Mouse (Mus musculus) retina, embryonic 14.5 days (tissue): ENCODE measurements around the gene Dpt.
"Not testable (repeated sequence)": the region's sequence is repeated elsewhere in the genome, so short reads cannot be mapped to it uniquely, and the experiment has no call there.

Experiments used
- DNase-seq: peaks from one replicate; pipeline ENCODE4 v3.0.0-alpha.2; 2015; ENCODE audit warnings: low spot score

Dpt gene

DNA sequence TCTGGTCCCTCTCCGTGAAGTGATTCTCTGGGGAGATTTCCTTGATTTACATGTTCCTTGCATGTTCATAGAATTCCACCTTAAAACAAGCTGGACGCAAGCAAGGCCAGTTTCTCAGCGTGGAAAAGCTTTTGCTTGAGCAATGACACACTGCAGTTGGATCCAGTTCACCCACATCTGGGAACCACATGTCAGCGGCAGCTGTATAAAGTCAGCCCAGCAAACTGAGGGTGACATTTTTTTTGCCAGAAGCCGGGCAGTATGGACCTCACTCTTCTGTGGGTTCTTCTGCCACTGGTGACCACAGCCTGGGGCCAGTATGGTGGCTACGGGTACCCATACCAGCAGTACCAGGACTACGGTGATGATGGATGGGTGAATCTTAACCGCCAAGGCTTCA, at the start of gene Dpt:
TSS of gene Dpt (plus strand) at position 174 of the 400 bp plus-strand sequence.
- DNase-seq, result no peak

DNA sequence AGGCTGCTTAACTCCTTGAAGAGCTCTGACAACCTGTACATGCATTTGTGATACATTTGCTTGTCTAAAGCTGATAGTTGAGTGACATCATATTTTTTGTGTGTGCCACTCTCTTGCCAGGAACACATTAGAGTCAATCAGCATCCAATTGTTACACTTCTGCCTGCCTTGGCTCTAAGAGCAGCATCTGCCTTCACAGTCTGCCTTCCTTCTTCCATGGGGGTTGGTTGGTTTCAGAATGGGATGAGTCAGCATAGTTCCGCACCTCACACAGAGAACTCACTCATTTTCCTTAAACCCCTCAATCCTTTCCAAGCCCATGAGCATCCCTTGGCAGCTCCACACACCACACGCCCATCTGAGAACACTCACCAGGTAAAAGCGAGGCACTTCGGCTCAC, 42.7 kb upstream of the Dpt start:
- no peak for DNase-seq

DNA sequence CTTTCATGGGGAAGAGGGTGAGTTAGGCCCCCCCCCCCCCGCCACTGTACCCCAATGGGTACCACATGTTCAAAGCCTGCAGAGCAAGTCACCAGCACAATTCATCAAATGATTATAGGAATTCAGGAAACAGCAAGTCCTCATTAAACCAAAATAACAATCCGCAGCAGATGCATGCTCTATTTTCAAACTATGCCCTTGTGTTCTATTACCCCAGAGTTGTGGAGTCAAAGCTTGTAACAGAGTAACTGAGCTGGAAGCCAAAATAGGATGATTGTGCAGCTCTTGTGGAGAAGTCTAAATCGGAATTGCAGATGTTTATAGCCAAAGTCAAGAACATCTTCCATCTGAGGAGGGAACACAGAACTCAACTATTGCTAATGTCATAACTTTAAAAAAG, 40.8 kb upstream of the Dpt start:
- DNase-seq, result no peak

DNA sequence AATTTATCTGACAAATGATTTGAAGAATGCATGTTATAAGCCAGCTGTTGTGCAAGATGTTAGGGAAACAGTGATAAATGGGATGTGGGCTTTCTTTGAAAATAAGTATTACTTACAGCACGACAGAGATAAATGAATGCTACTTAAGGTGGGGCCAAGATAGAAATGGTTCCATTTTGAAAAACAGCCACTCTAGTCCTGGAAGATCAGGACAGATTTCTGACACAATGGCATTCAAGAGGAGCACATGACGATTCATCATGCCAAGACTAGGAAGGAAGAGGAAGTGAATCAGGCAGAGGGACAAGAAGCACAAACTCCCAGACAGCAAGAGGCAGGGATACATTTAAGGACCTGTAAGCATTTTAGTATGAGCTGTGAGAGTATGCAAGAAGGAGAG, 39.5 kb upstream of the Dpt start:
- DNase-seq, result no peak

DNA sequence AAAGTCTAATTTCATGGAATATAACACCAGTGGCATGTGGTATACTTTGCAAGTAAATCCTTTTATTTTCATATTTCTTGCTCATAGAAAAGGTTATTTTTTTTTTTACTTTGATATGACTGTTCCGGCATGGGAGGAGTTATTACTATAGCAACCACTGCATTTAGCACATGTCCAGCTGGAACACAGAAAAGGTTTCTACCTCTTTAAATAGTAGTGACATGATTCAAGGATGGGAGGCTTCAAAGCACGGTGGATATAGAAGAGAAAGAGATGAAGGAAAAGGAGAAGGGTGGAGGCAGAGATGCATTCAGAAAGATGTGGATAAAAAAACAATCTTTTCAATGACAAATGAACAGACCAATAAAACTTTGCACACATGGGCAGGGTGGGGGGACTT, 38.0 kb upstream of the Dpt start:
- DNase-seq, result no peak

DNA sequence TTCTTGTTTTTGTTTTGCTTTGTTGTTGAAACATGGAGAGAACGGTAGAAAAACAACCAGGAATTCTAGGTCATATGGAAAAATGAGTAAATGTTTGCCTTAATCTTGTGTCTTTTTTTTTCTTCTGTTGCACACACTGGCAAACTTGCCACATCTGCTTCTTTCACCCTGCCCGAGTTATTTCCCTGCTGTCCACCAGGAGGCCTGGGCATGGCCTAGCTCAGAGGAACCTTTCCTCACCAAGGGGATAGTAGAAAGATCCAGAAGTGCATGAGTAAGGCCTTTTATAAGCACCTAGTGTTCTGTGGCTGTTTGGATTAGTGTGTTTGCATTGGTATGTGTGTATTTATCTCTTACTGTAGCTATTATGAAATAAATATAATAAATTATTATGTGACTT, 34.2 kb upstream of the Dpt start:
- DNase-seq, result peak; percentile 8

DNA sequence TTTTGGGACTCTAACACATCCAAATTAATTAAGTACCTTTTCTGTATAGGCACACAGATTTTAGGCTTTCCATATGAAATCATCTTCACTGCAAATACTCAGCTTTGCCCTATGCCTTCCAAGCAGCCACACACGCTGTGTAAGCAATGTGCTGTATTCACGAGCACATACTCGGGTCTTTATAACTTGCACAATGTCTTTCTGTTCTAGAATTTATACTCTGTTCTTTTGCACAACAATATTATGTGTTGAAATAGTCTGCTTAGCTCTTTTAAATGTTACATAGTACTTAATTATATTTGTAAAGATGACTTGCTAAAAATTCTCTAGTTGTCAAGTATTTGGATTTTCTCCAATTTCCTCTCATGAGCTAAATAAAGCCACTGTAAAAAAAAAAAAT, 29.8 kb upstream of the Dpt start:
- no peak for DNase-seq

DNA sequence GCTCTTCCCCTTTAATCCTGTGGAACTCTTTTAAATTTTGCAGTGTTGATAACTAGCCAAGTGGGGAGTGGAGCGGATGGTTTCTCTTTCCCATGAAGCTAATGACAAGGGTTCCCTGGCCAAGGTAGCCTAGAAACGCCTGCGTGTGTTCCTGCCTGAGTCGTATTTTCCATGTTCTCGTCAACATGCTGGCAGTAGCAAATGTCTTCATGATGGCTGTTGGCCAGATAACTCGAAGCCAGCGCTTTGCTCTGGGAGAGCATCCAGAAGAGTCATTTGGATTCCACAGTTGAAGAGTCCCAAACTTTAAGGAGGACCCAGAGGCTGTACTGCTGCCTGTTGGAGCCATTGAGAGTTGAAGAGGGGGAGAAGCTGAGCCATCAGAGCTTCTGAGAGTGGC, 25.8 kb upstream of the Dpt start:
- DNase-seq, result no peak

DNA sequence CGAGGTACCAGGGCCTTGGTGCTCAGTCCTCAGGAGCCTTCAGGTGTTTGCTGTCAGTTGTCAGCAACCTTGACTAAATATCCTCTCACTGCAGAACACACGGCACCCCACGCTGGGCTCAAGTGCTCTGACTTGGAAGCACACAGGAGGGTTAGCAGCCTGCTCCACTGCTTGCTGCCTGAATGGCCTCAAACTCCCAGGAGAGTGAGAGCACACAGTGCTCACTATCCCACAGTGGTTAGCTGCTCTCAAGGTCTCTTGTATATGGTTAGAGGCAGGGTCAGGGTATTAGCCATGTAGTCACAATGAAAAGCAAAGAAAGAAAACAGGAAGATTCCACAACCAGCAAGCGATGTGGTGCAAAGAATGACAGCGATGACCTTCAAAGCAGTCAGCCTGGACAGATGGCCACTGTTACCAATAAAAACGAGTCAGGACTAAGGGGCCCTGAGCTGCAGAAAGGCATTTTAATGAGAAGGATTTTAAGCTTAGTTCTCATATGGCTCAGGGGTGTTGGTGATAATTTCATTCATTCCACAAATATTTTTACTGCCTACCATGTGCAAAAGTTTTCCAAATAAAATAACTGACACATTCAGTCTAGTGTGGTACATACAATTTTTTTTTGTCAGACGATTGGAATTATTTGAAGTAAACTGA, 15.5 kb upstream of the Dpt start:
- no peak for DNase-seq

DNA sequence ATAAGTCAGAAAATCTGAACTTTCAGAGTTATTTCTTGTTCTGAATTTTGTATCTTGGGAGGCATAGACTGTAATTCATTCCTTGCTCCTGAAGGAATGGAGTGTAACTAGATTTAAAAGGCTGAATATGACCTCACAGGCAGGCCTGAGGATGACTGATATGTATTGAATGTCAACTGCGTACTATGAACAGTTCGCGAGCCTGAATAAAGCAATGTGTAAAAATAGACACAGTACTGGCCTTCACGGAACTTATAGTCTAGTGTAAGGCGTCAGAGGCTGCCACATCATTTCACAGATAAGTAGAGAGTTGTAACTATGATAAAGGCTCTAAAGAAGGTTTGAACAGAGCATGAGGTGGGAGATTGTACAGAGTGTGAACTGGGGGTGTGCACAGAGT, 10.3 kb upstream of the Dpt start:
- no peak for DNase-seq

DNA sequence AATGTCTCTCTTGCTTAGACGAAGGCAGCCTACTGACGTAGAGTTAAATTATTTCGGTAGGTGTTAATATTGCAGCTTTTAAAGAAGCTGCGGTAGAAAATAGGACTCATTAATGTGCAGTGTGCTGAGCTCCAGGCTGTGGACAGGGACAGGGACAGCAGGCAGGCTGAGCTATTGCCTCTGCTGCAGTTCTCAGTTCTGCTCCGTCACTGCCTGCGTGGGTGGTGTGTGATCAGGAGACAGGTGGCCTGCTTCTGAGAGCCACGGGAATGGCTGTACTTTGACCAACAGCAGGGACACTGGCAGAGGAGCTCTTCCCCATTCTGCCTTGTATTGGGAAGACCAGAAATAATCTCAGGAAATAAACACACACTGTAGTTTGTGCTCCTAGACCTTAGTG, 8.7 kb upstream of the Dpt start:
- DNase-seq, result no peak

DNA sequence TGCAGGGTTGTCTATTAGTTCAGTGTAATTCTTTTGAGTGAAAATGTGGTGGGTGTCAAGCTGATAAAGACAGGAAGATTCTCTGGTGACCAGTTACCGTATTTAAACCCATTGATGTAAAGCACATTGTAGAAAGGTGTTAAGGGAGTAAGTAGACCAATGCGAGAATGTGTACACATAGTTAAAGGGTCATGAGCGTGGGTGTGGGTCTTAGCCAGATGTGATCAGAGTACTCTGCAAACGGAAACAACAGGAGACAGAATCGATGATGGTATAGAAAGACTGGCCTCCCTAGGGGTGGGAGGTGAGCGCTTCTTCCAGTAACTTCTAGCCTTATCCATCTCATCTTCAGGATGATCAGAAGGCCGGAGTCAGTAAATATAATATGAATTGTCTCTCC, 8.2 kb upstream of the Dpt start:
- DNase-seq, result no peak

DNA sequence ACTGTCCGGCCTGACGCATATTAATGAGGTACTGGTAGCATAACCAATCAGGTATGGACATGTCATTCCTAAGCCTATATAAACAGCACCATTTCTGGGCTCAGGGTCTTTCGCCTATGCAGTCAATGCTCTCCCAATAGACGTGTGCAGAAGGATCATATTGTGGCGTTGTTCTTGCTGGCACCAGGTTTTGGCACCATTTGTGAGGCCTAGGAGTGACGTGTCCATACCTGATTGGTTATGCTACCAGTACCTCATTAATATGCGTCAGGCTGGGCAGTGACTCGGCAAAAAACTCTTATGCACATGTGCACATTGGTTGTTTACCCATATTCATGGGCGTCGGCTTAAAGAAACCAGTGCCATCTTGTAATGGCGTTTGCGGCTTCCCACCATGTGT, 6.1 kb upstream of the Dpt start:
- DNase-seq, result not testable (repeated sequence)

DNA sequence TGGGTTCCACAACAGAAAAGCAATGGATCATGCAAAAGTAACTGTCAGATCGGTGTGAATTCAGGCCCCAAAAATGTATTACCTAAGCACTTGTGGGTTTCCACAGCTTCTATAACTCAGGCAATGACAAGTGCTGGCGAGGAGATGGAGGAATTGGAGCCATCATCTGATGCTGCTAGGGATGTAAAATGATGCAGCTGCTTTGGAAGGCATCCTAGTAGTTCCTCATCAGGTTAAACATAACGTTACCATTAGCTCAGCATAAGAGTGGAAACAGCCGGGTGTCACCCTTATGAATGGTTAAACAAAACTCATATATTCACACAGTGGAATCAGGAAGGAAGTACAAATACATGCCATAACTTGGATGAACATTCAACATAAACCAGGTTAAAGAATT, 3.4 kb upstream of the Dpt start:
- DNase-seq, result no peak

DNA sequence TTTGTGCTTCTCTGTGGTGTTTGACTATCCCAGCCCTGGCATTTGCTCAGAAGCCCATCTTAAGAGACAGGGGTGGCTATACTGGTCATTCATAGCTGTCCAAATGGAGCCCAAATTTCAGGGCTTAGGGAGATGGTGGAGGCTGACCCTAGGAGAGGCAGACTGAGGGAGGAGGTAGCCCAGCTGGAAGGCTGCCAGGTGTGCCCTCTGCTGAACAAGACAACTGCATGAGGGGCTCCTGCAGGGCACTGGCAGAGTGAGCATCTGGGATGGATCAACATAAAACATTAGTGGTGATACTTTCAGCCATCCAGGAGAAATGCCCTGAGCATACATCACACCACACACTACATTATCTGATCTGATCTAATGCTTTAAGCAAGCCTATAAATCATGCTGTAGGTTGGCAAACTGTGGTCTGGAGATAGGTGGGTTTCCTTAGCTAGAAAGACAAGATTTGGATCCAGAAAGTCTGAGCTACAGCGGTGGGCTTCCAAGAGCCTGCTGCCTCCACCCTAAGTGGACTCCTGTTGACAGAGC, 1.4 kb downstream of the Dpt start:
- DNase-seq, result no peak

DNA sequence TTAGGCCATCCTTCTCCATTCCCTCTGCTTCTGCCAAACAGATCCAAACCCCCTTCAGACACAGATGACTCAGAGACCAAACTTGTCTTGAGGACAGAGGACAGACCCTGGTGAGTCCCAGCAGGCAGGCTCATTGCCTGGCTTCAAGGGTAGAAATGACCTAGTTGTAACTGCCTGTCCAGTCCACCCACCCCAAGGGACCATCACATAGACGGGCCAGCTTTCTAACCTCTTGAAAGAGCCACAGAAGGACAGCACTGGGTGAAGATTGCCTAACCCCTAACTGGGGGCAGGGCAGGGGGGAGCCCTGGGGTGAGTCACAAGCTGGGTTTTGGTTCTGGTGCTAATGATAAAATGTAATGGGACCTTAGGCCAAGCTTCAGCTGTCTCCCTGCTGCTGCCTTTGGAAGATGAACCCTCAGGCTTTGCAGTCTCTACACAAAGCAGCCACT, 2.1 kb downstream of the Dpt start:
- peak; percentile 2 for DNase-seq

DNA sequence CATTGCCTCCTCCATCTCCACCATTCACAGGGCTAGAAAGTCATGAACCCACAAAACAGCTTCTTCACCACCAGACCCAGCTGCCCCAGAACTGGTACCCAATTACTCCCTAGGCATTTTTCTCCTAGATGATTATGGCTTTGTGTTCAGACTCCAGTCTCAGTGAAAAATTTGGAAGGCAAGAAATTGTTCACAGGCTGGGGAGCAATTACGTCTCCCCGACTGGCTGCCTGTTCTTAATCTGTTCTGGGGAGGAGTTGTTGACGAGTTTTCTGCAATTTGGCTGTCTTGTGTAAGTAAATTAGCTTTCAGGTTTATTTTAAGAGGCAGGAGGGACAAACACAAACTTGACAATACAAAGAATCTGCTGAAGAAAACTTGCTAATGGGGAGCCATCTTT, 2.7 kb downstream of the Dpt start:
- no peak for DNase-seq

DNA sequence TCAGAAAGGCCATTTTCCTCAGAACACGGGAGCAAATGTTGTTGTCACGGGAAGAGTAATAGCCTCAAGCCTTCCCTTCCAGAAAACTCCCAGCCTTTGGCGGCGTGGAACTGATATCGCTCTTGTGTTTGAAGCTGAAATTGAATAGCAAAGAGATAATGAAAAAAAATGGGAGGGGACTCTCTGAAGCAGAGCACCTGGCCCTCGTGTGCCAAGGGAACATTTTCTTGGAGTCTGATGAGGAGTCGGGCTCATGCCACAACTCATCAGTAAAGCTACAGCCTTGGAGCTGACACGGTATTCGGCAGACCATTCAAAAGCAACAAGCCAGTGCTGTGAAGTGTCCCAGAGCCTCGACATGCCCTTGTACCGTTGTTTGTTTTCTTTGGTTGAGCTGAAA, 7.8 kb downstream of the Dpt start:
- DNase-seq, result no peak

DNA sequence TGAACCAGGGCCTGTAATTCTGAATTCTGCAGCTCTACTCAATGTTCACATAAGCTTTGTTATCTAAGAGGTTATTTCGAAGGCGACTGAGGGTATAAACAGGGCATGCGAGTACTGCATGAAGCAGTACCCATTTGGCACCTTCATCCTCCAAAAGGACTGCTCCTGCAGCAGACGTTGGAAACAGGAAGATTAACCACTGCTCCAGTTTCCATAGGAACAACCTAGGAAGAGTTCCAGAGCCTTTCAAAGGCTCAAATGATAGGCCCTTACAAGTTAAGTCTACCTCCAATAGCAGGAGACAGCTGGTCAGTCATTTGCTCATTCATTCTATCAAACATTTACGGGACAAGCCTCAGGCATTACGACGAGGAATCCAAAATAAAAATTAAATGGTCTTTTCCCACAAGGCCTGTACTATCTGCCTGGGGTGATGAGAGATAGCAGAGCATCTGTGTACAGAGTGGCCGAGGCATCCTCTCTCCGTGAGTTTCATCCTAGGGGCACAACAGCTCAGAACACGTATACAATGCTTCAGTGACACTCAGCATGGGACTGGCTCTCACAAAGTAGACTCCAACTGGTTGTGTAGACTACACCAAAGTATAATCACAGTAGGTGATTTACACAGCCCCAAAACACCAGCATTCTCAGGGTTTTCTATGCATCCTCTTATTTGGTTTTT, 8.4 kb downstream of the Dpt start:
- no peak for DNase-seq

DNA sequence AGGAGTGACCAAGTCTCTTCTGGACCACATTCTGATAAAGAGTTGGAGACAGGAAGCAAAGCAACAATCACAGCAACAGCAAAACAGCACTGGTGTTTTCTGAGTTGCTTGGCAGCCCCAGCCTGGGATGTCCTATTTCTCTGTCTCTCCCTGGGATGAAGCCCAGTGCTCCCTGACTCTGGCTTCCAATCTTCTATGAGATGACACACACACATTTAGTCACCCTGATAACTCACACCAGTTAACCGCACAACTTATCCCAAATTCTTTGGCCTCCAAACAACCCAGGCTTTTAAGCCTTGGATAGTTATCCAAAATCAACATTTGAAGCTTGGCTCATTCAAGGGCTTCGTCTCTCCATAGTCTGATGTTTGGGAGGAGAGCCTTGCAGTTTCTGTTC, 12.9 kb downstream of the Dpt start:
- no peak for DNase-seq

DNA sequence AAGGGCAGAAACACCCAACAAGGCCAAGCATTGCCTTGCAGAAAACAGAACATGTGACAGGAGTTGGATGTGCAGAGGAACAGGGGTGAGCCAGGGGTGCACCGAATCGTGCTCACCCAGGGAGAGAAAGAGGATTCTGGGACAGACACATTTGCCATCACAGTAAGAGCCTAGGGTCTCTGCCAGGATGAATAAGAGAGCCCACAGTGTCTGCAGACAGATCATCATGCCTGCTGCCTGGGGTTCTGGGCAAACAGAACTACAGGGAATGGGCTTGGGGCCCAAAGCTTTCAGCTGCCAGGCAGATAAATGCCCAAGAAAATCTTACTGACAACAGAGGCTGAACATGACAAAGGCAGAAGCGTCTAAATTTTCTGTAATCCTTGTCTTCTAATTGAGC, 14.9 kb downstream of the Dpt start:
- no peak for DNase-seq

DNA sequence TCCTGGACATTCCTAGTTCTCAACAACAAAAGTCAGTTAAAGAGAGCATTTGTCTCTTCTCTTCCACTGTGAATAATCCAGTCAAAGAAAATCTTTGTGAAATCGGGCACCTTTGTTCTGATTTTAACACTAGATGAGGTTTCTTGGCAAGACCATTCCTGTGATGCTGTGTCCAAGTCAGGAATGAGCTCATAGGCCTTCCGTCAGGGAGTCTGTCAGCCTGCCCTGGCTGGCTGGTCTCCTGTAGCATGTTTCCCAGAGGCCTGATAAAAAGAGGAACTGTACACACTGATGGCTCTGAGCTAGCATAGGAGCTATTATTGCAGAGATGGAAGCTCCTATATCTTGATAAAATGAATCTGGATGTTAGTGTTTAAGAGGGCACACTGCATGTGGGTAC, 17.8 kb downstream of the Dpt start:
- no peak for DNase-seq

DNA sequence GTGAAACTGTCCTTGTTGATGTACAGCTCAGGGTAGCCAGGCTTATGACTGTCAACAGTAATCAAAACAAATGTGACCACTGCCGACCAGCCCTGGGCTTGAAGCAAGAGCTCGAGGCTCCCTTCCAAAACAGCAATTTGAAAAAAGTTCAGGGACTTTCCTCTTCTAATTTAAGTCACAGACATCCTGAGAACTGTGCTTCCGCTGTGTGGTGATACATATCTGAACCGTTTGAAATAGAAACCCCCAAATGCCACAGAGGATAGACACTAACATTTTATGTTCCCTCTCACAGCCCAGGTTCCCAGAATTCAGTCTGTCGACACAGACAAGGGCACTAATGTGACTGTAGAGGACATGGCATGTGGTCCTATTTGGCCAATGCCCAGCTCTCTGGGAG, 18.9 kb downstream of the Dpt start:
- DNase-seq, result no peak

DNA sequence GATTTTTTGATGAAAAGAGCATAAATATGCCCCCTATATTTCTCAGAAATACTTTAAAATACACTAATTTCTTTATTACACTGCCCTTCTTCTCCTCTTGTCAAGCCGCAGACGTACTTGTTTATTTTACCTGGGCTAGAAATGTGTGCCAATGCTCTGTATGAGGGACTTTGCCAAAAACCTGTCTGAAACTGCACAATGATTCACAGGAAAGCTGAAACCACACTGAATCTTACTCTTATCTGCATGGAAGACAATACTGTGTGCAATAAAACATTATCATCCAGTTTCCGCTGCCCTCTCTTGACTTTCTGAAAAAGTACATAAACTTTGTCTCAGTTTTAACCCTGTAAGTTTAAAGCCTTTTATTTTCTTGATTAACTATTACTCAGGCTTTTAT, 20.9 kb downstream of the Dpt start:
- no peak for DNase-seq
